Mouse (Mus musculus): ENCODE data around the gene E030018B13Rik.

Gene E030018B13Rik

GRCm38 (mm10) chr7:63938066-63938913 is 21.6 kb downstream of the E030018B13Rik start:
- DNase-seq (ENCODE audit: low spot score in 2 of 2): no peak

- DNase-seq (ENCODE audit: low spot score in 2 of 2): peak; percentile 98 to 100
These were observed 22.3 kb downstream of the E030018B13Rik start, which contains the start of gene Klf13 for GRCm38 (mm10) chr7:63938914-63939396. TSS of gene Klf13 (minus strand) at chr7:63938915.

- DNase-seq (ENCODE audit: low spot score in 2 of 2): peak in 1 of 2 experiments; percentile 86
These were observed 22.8 kb downstream of the E030018B13Rik start for GRCm38 (mm10) chr7:63939397-63939951.

- DNase-seq (ENCODE audit: low spot score in 2 of 2): no peak
These were observed 23.7 kb downstream of the E030018B13Rik start for GRCm38 (mm10) chr7:63940321-63940720.

- no peak for DNase-seq (ENCODE audit: low spot score in 2 of 2)
These were observed 24.4 kb downstream of the E030018B13Rik start for GRCm38 (mm10) chr7:63941050-63941449.

GRCm38 (mm10) chr7:63941501-63941900 is 24.8 kb downstream of the E030018B13Rik start:
- DNase-seq (ENCODE audit: low spot score in 2 of 2): no peak

- no peak for DNase-seq (ENCODE audit: low spot score in 2 of 2)
These were observed 27.3 kb downstream of the E030018B13Rik start for GRCm38 (mm10) chr7:63943946-63944345.

- DNase-seq (ENCODE audit: low spot score in 2 of 2): no peak
These were observed 31.1 kb downstream of the E030018B13Rik start for GRCm38 (mm10) chr7:63947514-63948487.

- no peak for DNase-seq (ENCODE audit: low spot score in 2 of 2)
These were observed 32.5 kb downstream of the E030018B13Rik start for GRCm38 (mm10) chr7:63949176-63949575.

GRCm38 (mm10) chr7:63950931-63951607 is 34.4 kb downstream of the E030018B13Rik start:
- no peak for DNase-seq (ENCODE audit: low spot score in 2 of 2)

GRCm38 (mm10) chr7:63952077-63952898 is 35.6 kb downstream of the E030018B13Rik start:
- no peak for DNase-seq (ENCODE audit: low spot score in 2 of 2)

- no peak for DNase-seq (ENCODE audit: low spot score in 2 of 2)
These were observed 38.8 kb downstream of the E030018B13Rik start for GRCm38 (mm10) chr7:63955440-63955839.

GRCm38 (mm10) chr7:63956138-63956823 is 39.6 kb downstream of the E030018B13Rik start:
- DNase-seq (ENCODE audit: low spot score in 2 of 2): no peak

- no peak for DNase-seq (ENCODE audit: low spot score in 2 of 2)
These were observed 40.5 kb downstream of the E030018B13Rik start for GRCm38 (mm10) chr7:63956981-63957713.

- no peak for DNase-seq (ENCODE audit: low spot score in 2 of 2)
These were observed 41.4 kb downstream of the E030018B13Rik start for GRCm38 (mm10) chr7:63957872-63958640.

GRCm38 (mm10) chr7:63963632-63964031 is 47.0 kb downstream of the E030018B13Rik start:
- DNase-seq (ENCODE audit: low spot score in 2 of 2): no peak

- DNase-seq (ENCODE audit: low spot score in 2 of 2): no peak
These were observed 47.5 kb downstream of the E030018B13Rik start for GRCm38 (mm10) chr7:63964121-63964520.

GRCm38 (mm10) chr7:63965135-63965534 is 48.5 kb downstream of the E030018B13Rik start:
- peak; percentile 71 to 82 for DNase-seq (ENCODE audit: low spot score in 2 of 2)

Data from heart, adult 9 months (tissue).